20 mouse cellular contexts compared by ENCODE assay signal in genomic region chr6:107534533-107534932, GRCm38 (mm10). TPM values are rescaled to one million over a fixed set of nuclear protein-coding genes. Genes with fewer than 3 reads are reported as not detected.
A peak's percentile ranks its signal among the peaks of the same experiment; 100 is the strongest.
DNase-seq lines count a peak whose midpoint lies in the region; ATAC-seq and TF ChIP-seq lines count a peak whose summit lies in the region.
"Had no signal": no experiment of that assay in that cellular context is flagged by ENCODE, and none has a peak within 500 bp of the region (broad histone marks: within the 10 kb centered on the region; RNA-seq: fewer than 3 reads in every experiment).

No protein-coding gene starts in this region.

- H3K27ac ChIP-seq in heart, embryonic 11.5 days (ENCODE audit: low read depth, low read length) = no peak overlapping the region
- H3K27ac ChIP-seq in hindbrain, embryonic 10.5 days = no peak overlapping the region
- no peak overlapping the region for H3K27ac ChIP-seq in midbrain, embryonic 12.5 days (replicated peaks)
- H3K27ac ChIP-seq in neural tube, embryonic 14.5 days (ENCODE audit: low read depth, low read length) = no peak overlapping the region
- no peak overlapping the region for H3K27ac ChIP-seq in thymus, adult 2 months (ENCODE audit: control insufficient read depth, insufficient read depth, low read length)
- H3K27ac ChIP-seq in embryonic facial prominence, embryonic 10.5 days (replicated peaks) = no peak overlapping the region
- H3K27ac ChIP-seq: embryonic facial prominence, embryonic 15.5 days; heart, embryonic 13.5 days; limb, embryonic 13.5 days had no signal

- H3K27me3 ChIP-seq in heart, embryonic 11.5 days (ENCODE audit: control insufficient read depth, insufficient read depth, low read length) = peaks cover 27% of the 10 kb centered on the region
- no peaks in the 10 kb centered on the region; the same call in 1 of the 2 replicates for H3K27me3 ChIP-seq in hindbrain, embryonic 10.5 days (ENCODE audit: insufficient read depth, poor library complexity, severe bottlenecking)
- no peaks in the 10 kb centered on the region for H3K27me3 ChIP-seq in midbrain, embryonic 12.5 days
- no peaks in the 10 kb centered on the region; the same call in 1 of the 2 replicates for H3K27me3 ChIP-seq in neural tube, embryonic 14.5 days (ENCODE audit: control insufficient read depth, insufficient read depth, low read length)
- H3K27me3 ChIP-seq in thymus, adult 2 months (ENCODE audit: control insufficient read depth, insufficient read depth, low read length) = no peaks in the 10 kb centered on the region
- H3K27me3 ChIP-seq in embryonic facial prominence, embryonic 10.5 days (replicated peaks; ENCODE audit: low read depth, poor library complexity, severe bottlenecking) = peaks cover 23% of the 10 kb centered on the region

- H3K4me1 ChIP-seq in heart, embryonic 11.5 days (ENCODE audit: control insufficient read depth, insufficient read depth, low read length) = 0 out of 2 replicates have a peak, but pooled peaks cover 3% of the 10 kb centered on the region
- H3K4me1 ChIP-seq in hindbrain, embryonic 10.5 days (replicated peaks) = peaks cover 46% of the 10 kb centered on the region
- peaks cover 37% of the 10 kb centered on the region for H3K4me1 ChIP-seq in midbrain, embryonic 12.5 days
- H3K4me1 ChIP-seq in neural tube, embryonic 14.5 days (ENCODE audit: control insufficient read depth, insufficient read depth, low read length) = peaks cover 26% of the 10 kb centered on the region
- no peaks in the 10 kb centered on the region for H3K4me1 ChIP-seq in thymus, adult 2 months (replicated peaks; ENCODE audit: control insufficient read depth, insufficient read depth, low read length)
- peaks cover 16% of the 10 kb centered on the region for H3K4me1 ChIP-seq in embryonic facial prominence, embryonic 10.5 days

- no peak overlapping the region for H3K9ac ChIP-seq in heart, embryonic 11.5 days (ENCODE audit: low read depth, low read length)
- H3K9ac ChIP-seq in midbrain, embryonic 12.5 days (replicated peaks) = no peak overlapping the region
- no peak overlapping the region for H3K9ac ChIP-seq in neural tube, embryonic 14.5 days (replicated peaks; ENCODE audit: low read depth, low read length)
- H3K9ac ChIP-seq: embryonic facial prominence, embryonic 15.5 days; heart, embryonic 13.5 days; limb, embryonic 13.5 days had no signal

- H3K4me2 ChIP-seq in heart, embryonic 11.5 days = no peak overlapping the region
- peak overlapping the region; percentile 25 for H3K4me2 ChIP-seq in midbrain, embryonic 12.5 days (replicated peaks)
- H3K4me2 ChIP-seq in neural tube, embryonic 14.5 days (ENCODE audit: low read depth, low read length) = peak overlapping the region; percentile 22; the same call in 1 of the 2 replicates
- H3K4me2 ChIP-seq: embryonic facial prominence, embryonic 15.5 days; heart, embryonic 13.5 days; limb, embryonic 13.5 days had no signal

- no peaks in the 10 kb centered on the region for H3K36me3 ChIP-seq in heart, embryonic 11.5 days (ENCODE audit: control insufficient read depth, insufficient read depth, low read length)
- H3K36me3 ChIP-seq in hindbrain, embryonic 10.5 days = peaks cover 29% of the 10 kb centered on the region
- H3K36me3 ChIP-seq in midbrain, embryonic 12.5 days = no peaks in the 10 kb centered on the region
- H3K36me3 ChIP-seq in neural tube, embryonic 14.5 days (ENCODE audit: control insufficient read depth, insufficient read depth, low read length) = no peaks in the 10 kb centered on the region
- H3K36me3 ChIP-seq in thymus, adult 2 months (ENCODE audit: control insufficient read depth, insufficient read depth, low read length) = no peaks in the 10 kb centered on the region
- no peaks in the 10 kb centered on the region for H3K36me3 ChIP-seq in embryonic facial prominence, embryonic 10.5 days (replicated peaks)
- H3K36me3 ChIP-seq: embryonic facial prominence, embryonic 15.5 days; heart, embryonic 13.5 days; limb, embryonic 13.5 days had no signal

- ATAC-seq in heart, embryonic 11.5 days (replicated peaks; ENCODE audit: insufficient number of reproducible peaks, low FRiP score, low TSS enrichment) = no peak
- ATAC-seq in midbrain, embryonic 12.5 days (ENCODE audit: low FRiP score, low read depth) = peak; percentile 21
- ATAC-seq in neural tube, embryonic 14.5 days (ENCODE audit: low read depth) = no peak
- ATAC-seq: Patski had no signal

- WGBS in heart, embryonic 11.5 days (ENCODE audit: insufficient replicate concordance) = 28% methylated on average over 1 of the region's 1 CpGs
- 19% methylated on average over 1 of the region's 1 CpGs for WGBS in hindbrain, embryonic 10.5 days
- 7% methylated on average over 1 of the region's 1 CpGs for WGBS in midbrain, embryonic 12.5 days
- 5% methylated on average over 1 of the region's 1 CpGs for WGBS in neural tube, embryonic 14.5 days
- 44% methylated on average over 1 of the region's 1 CpGs for WGBS in thymus, adult 2 months
- 56% methylated on average over 1 of the region's 1 CpGs for WGBS in embryonic facial prominence, embryonic 10.5 days

- no peak for TF ChIP-seq POLR2A in thymus, adult 2 months (IDR thresholded peaks at IDR 0.05; ENCODE audit: control insufficient read depth, extremely low read depth, insufficient read depth, low read length, poor library complexity)

- no peak overlapping the region for H3K4me3 ChIP-seq in heart, embryonic 11.5 days (ENCODE audit: low read depth, low read length)
- H3K4me3 ChIP-seq in hindbrain, embryonic 10.5 days = 0 out of 2 replicates have a peak overlapping the region, but pooled peaks have one; percentile 2
- no peak overlapping the region for H3K4me3 ChIP-seq in midbrain, embryonic 12.5 days
- no peak overlapping the region for H3K4me3 ChIP-seq in neural tube, embryonic 14.5 days (ENCODE audit: low read depth, low read length)
- no peak overlapping the region for H3K4me3 ChIP-seq in thymus, adult 2 months (ENCODE audit: control insufficient read depth, insufficient read depth, low read length)
- no peak overlapping the region for H3K4me3 ChIP-seq in embryonic facial prominence, embryonic 10.5 days
- H3K4me3 ChIP-seq: embryonic facial prominence, embryonic 15.5 days; heart, embryonic 13.5 days; limb, embryonic 13.5 days had no signal

- no peak for TF ChIP-seq CTCF in thymus, adult 2 months (IDR thresholded peaks at IDR 0.05; ENCODE audit: borderline replicate concordance, control insufficient read depth, extremely low read depth, insufficient read depth, low read length, poor library complexity)

- peak; percentile 10 for DNase-seq in heart, adult 11 months
- DNase-seq in hindbrain, embryonic 10.5 days (ENCODE audit: low spot score) = no peak
- DNase-seq in frontal cortex, postnatal 14 days (ENCODE audit: low spot score in 2 of 2) = no peak
- no peak for DNase-seq in thymus, adult 2 months
- DNase-seq in embryonic facial prominence, embryonic 10.5 days (ENCODE audit: low spot score) = no peak
- DNase-seq: cerebellum, postnatal 36 days; gastrocnemius, postnatal 36 days; heart, postnatal 4 days; kidney, adult 18-20 months; kidney, postnatal 4 days; layer of hippocampus, postnatal 36 days; right cerebral cortex, postnatal 25 days; thymus, postnatal 4 days had no signal

- H3K9me3 ChIP-seq in heart, embryonic 11.5 days (replicated peaks; ENCODE audit: control insufficient read depth, low read length) = no peaks in the 10 kb centered on the region
- H3K9me3 ChIP-seq in hindbrain, embryonic 10.5 days = no peaks in the 10 kb centered on the region
- H3K9me3 ChIP-seq in midbrain, embryonic 12.5 days = no peaks in the 10 kb centered on the region
- H3K9me3 ChIP-seq in neural tube, embryonic 14.5 days (ENCODE audit: control insufficient read depth, low read length) = no peaks in the 10 kb centered on the region
- H3K9me3 ChIP-seq in embryonic facial prominence, embryonic 10.5 days = no peaks in the 10 kb centered on the region
- H3K9me3 ChIP-seq: embryonic facial prominence, embryonic 15.5 days; heart, embryonic 13.5 days; limb, embryonic 13.5 days had no signal

RNA-seq across cellular contexts. Expression of gene Lrrn1, which starts 5.0 kb away (rescaled TPM):
- polyA plus RNA-seq in heart, embryonic 11.5 days (2014; fragmentation: Nextera tagmentation; extraction: Ambion mirVana) = 3.3 and 3.9 TPM in 2 replicates
- polyA plus RNA-seq in hindbrain, embryonic 10.5 days (2016; fragmentation: Nextera tagmentation; extraction: Ambion mirVana) = 94.0 and 125 TPM in 2 replicates
- 94.2 and 97.5 TPM in 2 replicates for polyA plus RNA-seq in midbrain, embryonic 12.5 days (2016; fragmentation: Nextera tagmentation; extraction: Ambion mirVana)
- polyA plus RNA-seq in neural tube, embryonic 14.5 days (2014; fragmentation: Nextera tagmentation; extraction: Ambion mirVana) = 101 and 131 TPM in 2 replicates
- polyA plus RNA-seq in thymus, adult 2 months (2012; rRNA removed) = 0.69 and 0.89 TPM in 2 replicates
- polyA plus RNA-seq in embryonic facial prominence, embryonic 10.5 days (2016; fragmentation: Nextera tagmentation; extraction: Ambion mirVana) = 27.4 and 41.5 TPM in 2 replicates
